Mouse (Mus musculus): ENCODE data around the gene Pigl. TPM values are rescaled to one million over a fixed set of nuclear protein-coding genes. Genes with fewer than 3 reads are reported as not detected.

The Pigl gene
- polyA plus RNA-seq, 1 experiment from 2014 or later = 12.1 TPM

DNA sequence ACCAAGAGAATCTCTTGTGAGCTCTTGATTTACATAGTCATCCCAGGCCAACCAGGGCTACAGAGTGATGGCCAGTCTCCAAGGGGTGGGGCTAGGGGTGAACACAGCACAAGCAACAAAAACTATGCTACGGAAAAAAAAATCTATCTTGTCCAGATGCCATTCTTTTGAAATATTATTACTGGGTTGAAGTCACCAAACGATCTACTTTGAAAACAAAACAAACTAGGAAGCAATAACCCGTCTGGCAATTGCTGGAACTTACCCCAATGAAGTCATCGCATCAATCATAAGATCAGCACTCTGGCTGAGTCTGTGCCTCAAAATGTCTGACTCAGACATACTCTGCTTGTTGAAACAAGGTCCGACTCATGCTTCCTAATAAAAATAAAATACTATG is 91.5 kb downstream of the Pigl start:
- peak; percentile 49 for DNase-seq (ENCODE audit: low spot score)
- no peak for ATAC-seq (replicated peaks; ENCODE audit: insufficient number of reproducible peaks, low FRiP score, low TSS enrichment, low read depth)
- H3K4me3 ChIP-seq (ENCODE audit: low read depth, low read length) = peak overlapping the region; percentile 73
- WGBS = 27% methylated on average over 5 of the region's 5 CpGs
- H3K27ac ChIP-seq (replicated peaks; ENCODE audit: low read depth, low read length) = no peak overlapping the region
- peaks cover 4% of the 10 kb centered on the region; the same call in 1 of the 2 replicates for H3K36me3 ChIP-seq (replicated peaks; ENCODE audit: control insufficient read depth, insufficient read depth, low read depth, low read length)
- peak overlapping the region; percentile 64; the same call in 1 of the 2 replicates for H3K4me2 ChIP-seq (ENCODE audit: low read depth, low read length)
- no peaks in the 10 kb centered on the region for H3K27me3 ChIP-seq (ENCODE audit: control insufficient read depth, insufficient read depth, low read length)
- no peaks in the 10 kb centered on the region; the same call in 1 of the 2 replicates for H3K4me1 ChIP-seq (ENCODE audit: control insufficient read depth, insufficient read depth, low read length)
- no peaks in the 10 kb centered on the region for H3K9me3 ChIP-seq (replicated peaks; ENCODE audit: control insufficient read depth, low read length)
- peak overlapping the region; percentile 87; the same call in 1 of the 2 replicates for H3K9ac ChIP-seq (replicated peaks; ENCODE audit: low read length)

DNA sequence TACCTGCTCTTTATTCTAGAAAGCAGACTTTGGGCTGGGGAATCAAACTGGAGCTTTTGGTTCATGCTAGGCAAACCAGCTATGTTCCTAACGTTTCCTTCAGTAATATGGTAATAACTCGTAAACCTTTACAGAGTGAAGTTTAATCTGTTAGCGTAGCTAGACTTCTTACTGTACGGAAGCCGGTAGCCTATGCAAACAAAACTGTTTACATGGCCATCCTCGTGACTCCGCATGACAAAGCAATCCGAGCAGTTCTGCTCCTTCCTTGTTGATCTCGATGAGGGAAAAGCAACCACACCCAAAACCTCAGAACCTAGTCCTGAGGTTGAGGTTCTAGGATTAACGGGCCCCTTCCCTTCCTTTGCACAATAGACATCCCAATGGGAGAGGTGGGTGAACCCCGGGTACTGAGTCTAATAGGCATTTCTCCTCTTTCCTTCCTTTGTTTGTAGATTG is 92.0 kb downstream of the Pigl start:
- Histone ChIP-seq H3K9ac (replicated peaks; ENCODE audit: low read length) (peak overlapping the region; percentile 87), H3K27me3 (ENCODE audit: control insufficient read depth, insufficient read depth, low read length) (no peaks in the 10 kb centered on the region), H3K4me2 (ENCODE audit: low read depth, low read length) (peak overlapping the region; percentile 64), H3K9me3 (replicated peaks; ENCODE audit: control insufficient read depth, low read length) (no peaks in the 10 kb centered on the region), H3K4me3 (ENCODE audit: low read depth, low read length) (peak overlapping the region; percentile 73), H3K36me3 (replicated peaks; ENCODE audit: control insufficient read depth, insufficient read depth, low read depth, low read length) (peaks cover 4% of the 10 kb centered on the region; the same call in 1 of the 2 replicates), H3K4me1 (ENCODE audit: control insufficient read depth, insufficient read depth, low read length) (no peaks in the 10 kb centered on the region; the same call in 1 of the 2 replicates), H3K27ac (replicated peaks; ENCODE audit: low read depth, low read length) (peak overlapping the region; percentile 90)
- DNase-seq (ENCODE audit: low spot score) = peak; percentile 63
- peak; percentile 31 for ATAC-seq (replicated peaks; ENCODE audit: insufficient number of reproducible peaks, low FRiP score, low TSS enrichment, low read depth)
- WGBS = 7% methylated on average over 11 of the region's 11 CpGs

DNA sequence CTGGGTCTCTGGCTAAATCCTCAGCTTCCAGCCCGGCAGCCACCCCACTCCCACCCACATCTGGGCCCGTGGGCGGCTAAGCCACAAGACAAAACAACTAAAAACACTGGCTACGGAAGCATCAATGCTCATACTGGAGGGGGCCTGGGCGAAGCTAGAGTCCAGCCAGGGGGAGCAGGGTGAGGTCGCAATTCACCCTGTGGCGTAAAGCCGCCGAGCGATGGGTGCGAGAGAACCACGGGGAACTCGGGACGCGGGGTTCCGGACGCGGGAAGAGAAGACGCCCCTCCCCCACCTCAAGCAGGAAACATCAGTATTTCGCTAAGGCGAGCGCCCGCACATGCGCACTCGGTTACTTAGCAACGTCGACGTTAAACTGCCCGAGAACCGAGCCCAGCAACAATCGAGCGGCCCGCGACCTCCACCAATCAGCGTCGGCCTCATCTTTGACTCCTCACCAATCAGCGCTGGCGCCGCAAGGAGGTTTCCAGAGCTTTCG is 92.5 kb downstream of the Pigl start, which contains the start of gene Ubb:
Ubb (plus strand) TSS at position 445 of the 499 bp plus-strand sequence.
- Histone ChIP-seq H3K9me3 (replicated peaks; ENCODE audit: control insufficient read depth, low read length) (no peaks in the 10 kb centered on the region), H3K36me3 (replicated peaks; ENCODE audit: control insufficient read depth, insufficient read depth, low read depth, low read length) (peaks cover 4% of the 10 kb centered on the region; the same call in 1 of the 2 replicates), H3K27ac (replicated peaks; ENCODE audit: low read depth, low read length) (peak within 1 kb of the TSS; percentile 90), H3K4me3 (ENCODE audit: low read depth, low read length) (peak within 1 kb of the TSS; percentile 73), H3K4me1 (ENCODE audit: control insufficient read depth, insufficient read depth, low read length) (no peaks in the 10 kb centered on the region; the same call in 1 of the 2 replicates), H3K9ac (replicated peaks; ENCODE audit: low read length) (peak within 1 kb of the TSS; percentile 87), H3K27me3 (ENCODE audit: control insufficient read depth, insufficient read depth, low read length) (no peaks in the 10 kb centered on the region), H3K4me2 (ENCODE audit: low read depth, low read length) (peak within 1 kb of the TSS; percentile 64)
- ATAC-seq (replicated peaks; ENCODE audit: insufficient number of reproducible peaks, low FRiP score, low TSS enrichment, low read depth) (peak; percentile 92), DNase-seq (ENCODE audit: low spot score) (peak; percentile 100)
- WGBS = under 1% methylated on average over 40 of the region's 40 CpGs

DNA sequence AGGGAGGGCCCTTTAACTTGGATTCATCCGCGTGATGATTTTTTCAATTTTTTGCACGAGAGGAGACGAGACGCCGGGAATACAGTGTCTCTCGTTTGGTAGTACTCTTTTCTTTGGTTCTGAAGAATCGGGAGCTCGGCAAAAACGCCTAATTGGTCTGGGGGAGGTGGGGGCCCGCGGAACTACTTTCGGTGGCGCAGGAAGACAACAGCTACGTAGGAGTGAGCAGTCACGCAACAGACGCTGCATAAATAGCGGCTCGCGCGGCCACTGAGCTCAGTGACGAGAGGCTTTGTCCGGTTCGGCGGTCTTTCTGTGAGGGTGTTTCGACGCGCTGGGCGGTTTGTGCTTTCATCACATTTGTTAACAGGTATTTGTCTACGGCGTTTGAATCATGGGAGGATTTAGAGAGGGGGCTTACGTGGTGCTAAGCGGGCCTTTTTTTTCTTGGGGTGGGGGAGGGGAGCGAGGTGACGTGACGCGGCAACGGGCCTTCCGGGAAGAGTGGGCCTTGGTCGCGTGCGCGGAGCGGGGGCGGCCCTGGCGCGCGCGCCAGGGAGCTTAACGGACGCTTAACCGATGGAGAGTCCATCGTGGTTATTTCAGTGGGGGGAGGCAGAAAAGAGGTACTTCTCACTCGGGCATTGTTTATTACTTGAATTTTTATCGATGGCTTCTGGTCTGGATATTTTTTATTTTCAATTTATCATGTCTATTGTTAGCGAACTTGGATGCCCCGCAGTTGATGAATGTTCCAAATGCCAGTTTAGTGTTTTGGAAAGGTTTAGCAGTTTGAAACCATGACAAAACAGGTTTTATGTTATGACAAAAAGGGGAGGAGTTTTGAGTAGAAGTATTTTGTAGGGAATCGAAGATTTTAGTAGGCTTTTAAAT is 93.2 kb downstream of the Pigl start:
- DNase-seq (ENCODE audit: low spot score) = peak; percentile 91
- Histone ChIP-seq H3K27me3 (ENCODE audit: control insufficient read depth, insufficient read depth, low read length) (no peaks in the 10 kb centered on the region), H3K4me1 (ENCODE audit: control insufficient read depth, insufficient read depth, low read length) (no peaks in the 10 kb centered on the region; the same call in 1 of the 2 replicates), H3K27ac (replicated peaks; ENCODE audit: low read depth, low read length) (peak overlapping the region; percentile 84), H3K36me3 (replicated peaks; ENCODE audit: control insufficient read depth, insufficient read depth, low read depth, low read length) (peaks cover 4% of the 10 kb centered on the region; the same call in 1 of the 2 replicates), H3K4me2 (ENCODE audit: low read depth, low read length) (peak overlapping the region; percentile 42), H3K4me3 (ENCODE audit: low read depth, low read length) (peak overlapping the region; percentile 73), H3K9me3 (replicated peaks; ENCODE audit: control insufficient read depth, low read length) (no peaks in the 10 kb centered on the region), H3K9ac (replicated peaks; ENCODE audit: low read length) (peak overlapping the region; percentile 85)
- ATAC-seq (replicated peaks; ENCODE audit: insufficient number of reproducible peaks, low FRiP score, low TSS enrichment, low read depth) = peak; percentile 56
- under 1% methylated on average over 57 of the region's 58 CpGs for WGBS

DNA sequence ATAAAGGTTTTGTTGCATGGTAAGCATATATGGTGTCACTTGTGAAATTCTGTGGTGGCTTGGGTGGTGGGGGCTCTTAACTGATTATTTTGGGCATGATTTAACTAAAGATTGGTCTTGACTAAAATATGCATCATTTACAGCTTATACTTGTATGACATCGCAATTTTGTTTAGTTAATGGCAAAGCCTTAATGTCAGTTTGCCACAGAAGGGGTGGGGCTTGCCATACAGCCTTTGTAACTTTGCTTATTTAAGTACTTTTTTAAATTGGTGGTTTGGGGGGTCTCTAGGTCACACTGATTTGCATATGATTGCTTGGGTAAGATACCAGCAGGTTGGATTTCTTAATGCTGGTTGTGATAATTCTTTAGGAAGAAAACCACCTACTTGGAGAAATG is 94.9 kb downstream of the Pigl start:
- peak overlapping the region; percentile 37; the same call in 1 of the 2 replicates for H3K9ac ChIP-seq (replicated peaks; ENCODE audit: low read length)
- 58% methylated on average over 1 of the region's 1 CpGs for WGBS
- no peak for ATAC-seq (replicated peaks; ENCODE audit: insufficient number of reproducible peaks, low FRiP score, low TSS enrichment, low read depth)
- no peak for DNase-seq (ENCODE audit: low spot score)
- H3K4me2 ChIP-seq (ENCODE audit: low read depth, low read length) = peak overlapping the region; percentile 82
- no peaks in the 10 kb centered on the region for H3K9me3 ChIP-seq (replicated peaks; ENCODE audit: control insufficient read depth, low read length)
- H3K4me3 ChIP-seq (ENCODE audit: low read depth, low read length) = peak overlapping the region; percentile 48
- no peak overlapping the region for H3K27ac ChIP-seq (replicated peaks; ENCODE audit: low read depth, low read length)
- H3K4me1 ChIP-seq (ENCODE audit: control insufficient read depth, insufficient read depth, low read length) = no peaks in the 10 kb centered on the region; the same call in 1 of the 2 replicates
- H3K27me3 ChIP-seq (ENCODE audit: control insufficient read depth, insufficient read depth, low read length) = no peaks in the 10 kb centered on the region
- H3K36me3 ChIP-seq (replicated peaks; ENCODE audit: control insufficient read depth, insufficient read depth, low read depth, low read length) = peaks cover 4% of the 10 kb centered on the region; the same call in 1 of the 2 replicates

DNA sequence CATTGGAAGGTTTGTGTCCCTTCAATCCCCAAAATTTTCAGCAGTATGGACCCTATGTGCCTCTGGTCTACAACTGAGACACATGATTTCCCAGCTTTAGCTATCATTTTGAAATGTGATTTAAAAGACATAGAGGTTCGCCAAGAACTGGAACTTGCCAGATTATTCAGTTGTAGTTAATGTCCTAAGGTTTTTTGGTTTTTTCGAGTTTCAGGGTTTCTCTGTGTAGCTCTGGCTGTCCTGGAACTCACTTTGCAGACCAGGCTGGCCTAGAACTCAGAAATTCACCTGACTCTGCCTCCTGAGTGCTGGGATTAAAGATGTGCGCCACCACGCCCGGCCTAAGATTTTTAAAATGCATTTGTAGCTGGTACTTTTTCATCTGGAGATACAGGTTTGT is 95.4 kb downstream of the Pigl start:
- Histone ChIP-seq H3K27ac (replicated peaks; ENCODE audit: low read depth, low read length) (no peak overlapping the region), H3K4me3 (ENCODE audit: low read depth, low read length) (peak overlapping the region; percentile 48), H3K36me3 (replicated peaks; ENCODE audit: control insufficient read depth, insufficient read depth, low read depth, low read length) (peaks cover 4% of the 10 kb centered on the region; the same call in 1 of the 2 replicates), H3K4me2 (ENCODE audit: low read depth, low read length) (peak overlapping the region; percentile 82), H3K4me1 (ENCODE audit: control insufficient read depth, insufficient read depth, low read length) (no peaks in the 10 kb centered on the region; the same call in 1 of the 2 replicates), H3K9ac (replicated peaks; ENCODE audit: low read length) (peak overlapping the region; percentile 37; the same call in 1 of the 2 replicates), H3K27me3 (ENCODE audit: control insufficient read depth, insufficient read depth, low read length) (no peaks in the 10 kb centered on the region), H3K9me3 (replicated peaks; ENCODE audit: control insufficient read depth, low read length) (no peaks in the 10 kb centered on the region)
- WGBS = 80% methylated on average over 5 of the region's 5 CpGs
- ATAC-seq (replicated peaks; ENCODE audit: insufficient number of reproducible peaks, low FRiP score, low TSS enrichment, low read depth) (no peak), DNase-seq (ENCODE audit: low spot score) (no peak)

DNA sequence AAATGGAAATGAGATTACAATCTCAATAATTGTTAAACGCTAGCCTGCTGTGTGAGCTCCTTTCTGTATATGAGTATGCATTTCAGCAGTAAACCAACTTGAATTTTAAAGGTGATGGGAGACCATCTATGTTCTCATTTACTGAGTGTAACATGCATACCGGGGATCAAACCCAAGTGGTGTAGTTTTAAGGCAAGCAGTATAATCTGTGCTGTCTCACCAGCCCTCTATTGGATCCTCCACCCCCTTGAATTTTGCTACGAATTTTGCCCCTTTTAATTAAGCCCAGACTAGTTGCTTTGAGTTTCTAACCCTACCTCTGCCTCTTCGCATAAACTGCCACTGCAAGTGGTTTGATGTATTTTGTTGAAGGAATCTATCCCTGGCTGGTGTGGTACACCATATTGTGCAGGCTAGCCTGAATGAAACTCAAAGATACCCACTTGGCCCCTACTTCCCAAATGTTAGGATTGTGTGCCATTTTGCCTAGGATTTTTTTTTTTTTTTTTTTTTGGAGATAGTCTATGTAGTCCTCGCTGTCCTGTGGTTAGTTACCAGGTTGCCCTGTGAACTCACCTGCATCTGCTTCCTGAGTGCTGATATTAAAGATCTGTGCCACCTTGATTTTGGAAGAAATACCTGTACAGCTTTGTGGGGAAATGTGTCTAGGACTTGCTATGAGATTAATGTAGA is 96.0 kb downstream of the Pigl start:
- DNase-seq (ENCODE audit: low spot score) (no peak), ATAC-seq (replicated peaks; ENCODE audit: insufficient number of reproducible peaks, low FRiP score, low TSS enrichment, low read depth) (no peak)
- 69% methylated on average over 5 of the region's 5 CpGs for WGBS
- Histone ChIP-seq H3K4me3 (ENCODE audit: low read depth, low read length) (peak overlapping the region; percentile 48), H3K36me3 (replicated peaks; ENCODE audit: control insufficient read depth, insufficient read depth, low read depth, low read length) (peaks cover 4% of the 10 kb centered on the region; the same call in 1 of the 2 replicates), H3K9ac (replicated peaks; ENCODE audit: low read length) (no peak overlapping the region; the same call in 1 of the 2 replicates), H3K27ac (replicated peaks; ENCODE audit: low read depth, low read length) (no peak overlapping the region), H3K9me3 (replicated peaks; ENCODE audit: control insufficient read depth, low read length) (no peaks in the 10 kb centered on the region), H3K27me3 (ENCODE audit: control insufficient read depth, insufficient read depth, low read length) (no peaks in the 10 kb centered on the region), H3K4me2 (ENCODE audit: low read depth, low read length) (peak overlapping the region; percentile 82), H3K4me1 (ENCODE audit: control insufficient read depth, insufficient read depth, low read length) (no peaks in the 10 kb centered on the region; the same call in 1 of the 2 replicates)
